In genomic region chr14:49333841-49334240, GRCm38 (mm10) we compare ENCODE assay signal across 22 mouse cellular contexts.
"Had no signal": no experiment of that assay in that cellular context is flagged by ENCODE, and none has a peak within 500 bp of the region (broad histone marks: within the 10 kb centered on the region; RNA-seq: fewer than 3 reads in every experiment).

No protein-coding gene starts in this region.

- ATAC-seq: liver, postnatal 0 days; lung, postnatal 0 days; midbrain, embryonic 13.5 days; midbrain, embryonic 16.5 days had no signal

- H3K27me3 ChIP-seq: limb, embryonic 12.5 days; limb, embryonic 15.5 days; megakaryocyte, embryonic 14.5 days; midbrain, embryonic 13.5 days; stomach, embryonic 15.5 days had no signal

- H3K4me2 ChIP-seq: limb, embryonic 12.5 days; limb, embryonic 15.5 days; liver, embryonic 11.5 days; lung, embryonic 14.5 days; midbrain, embryonic 13.5 days; stomach, embryonic 15.5 days had no signal

- H3K4me3 ChIP-seq: limb, embryonic 12.5 days; limb, embryonic 15.5 days; megakaryocyte, embryonic 14.5 days; midbrain, embryonic 10.5 days; midbrain, embryonic 13.5 days; myocyte; stomach, embryonic 15.5 days had no signal

- H3K27ac ChIP-seq: limb, embryonic 12.5 days; limb, embryonic 15.5 days; liver, embryonic 14.5 days; macrophage; midbrain, embryonic 10.5 days; midbrain, embryonic 13.5 days; stomach, embryonic 15.5 days had no signal

- DNase-seq: kidney, adult 9 months; kidney, postnatal 14 days; kidney, postnatal 4 days; left cerebral cortex, postnatal 4 days; liver, postnatal 0 days; lung, embryonic 14.5 days; right cerebral cortex, adult 18-20 months; right cerebral cortex, postnatal 14 days; right cerebral cortex, postnatal 4 days; thymus, postnatal 25 days had no signal

- H3K9ac ChIP-seq: limb, embryonic 12.5 days; limb, embryonic 15.5 days; liver, embryonic 14.5 days; liver, postnatal 0 days; lung, embryonic 14.5 days; midbrain, embryonic 13.5 days; stomach, embryonic 15.5 days had no signal

- H3K36me3 ChIP-seq: limb, embryonic 12.5 days; limb, embryonic 15.5 days; midbrain, embryonic 10.5 days; midbrain, embryonic 13.5 days; stomach, embryonic 15.5 days had no signal

- H3K4me1 ChIP-seq: limb, embryonic 12.5 days; limb, embryonic 15.5 days; megakaryocyte, embryonic 14.5 days; midbrain, embryonic 10.5 days; midbrain, embryonic 13.5 days; stomach, embryonic 15.5 days had no signal

- H3K9me3 ChIP-seq: limb, embryonic 12.5 days; limb, embryonic 15.5 days; midbrain, embryonic 10.5 days; midbrain, embryonic 13.5 days; stomach, embryonic 15.5 days had no signal
